Mouse (Mus musculus) activated CD4-positive, CD25-positive, alpha-beta regulatory T cell, adult 4 months (primary cell): ENCODE data around the gene Prr7. TPM values are rescaled to one million over a fixed set of nuclear protein-coding genes. Genes with fewer than 3 reads are reported as not detected.
A peak's percentile ranks its signal among the peaks of the same experiment; 100 is the strongest.

ENCODE experiments used
- ATAC-seq: one replicate; pipeline ENCODE4 v1.8.0; 2017
- polyA plus RNA-seq, 2 experiments: library from polyadenylated mRNA; unstranded; fragments of 100-300 nt; shearing (Covaris generic); gene quantifications; one replicate each; pipeline ENCODE4 v1.2.1; 2017

Gene Prr7
- polyA plus RNA-seq, 2 experiments from 2014 or later, result not detected

GRCm38 (mm10) chr13:55449205-55449604, 14.9 kb upstream of the Prr7 start:
- ATAC-seq, result no peak

DNA sequence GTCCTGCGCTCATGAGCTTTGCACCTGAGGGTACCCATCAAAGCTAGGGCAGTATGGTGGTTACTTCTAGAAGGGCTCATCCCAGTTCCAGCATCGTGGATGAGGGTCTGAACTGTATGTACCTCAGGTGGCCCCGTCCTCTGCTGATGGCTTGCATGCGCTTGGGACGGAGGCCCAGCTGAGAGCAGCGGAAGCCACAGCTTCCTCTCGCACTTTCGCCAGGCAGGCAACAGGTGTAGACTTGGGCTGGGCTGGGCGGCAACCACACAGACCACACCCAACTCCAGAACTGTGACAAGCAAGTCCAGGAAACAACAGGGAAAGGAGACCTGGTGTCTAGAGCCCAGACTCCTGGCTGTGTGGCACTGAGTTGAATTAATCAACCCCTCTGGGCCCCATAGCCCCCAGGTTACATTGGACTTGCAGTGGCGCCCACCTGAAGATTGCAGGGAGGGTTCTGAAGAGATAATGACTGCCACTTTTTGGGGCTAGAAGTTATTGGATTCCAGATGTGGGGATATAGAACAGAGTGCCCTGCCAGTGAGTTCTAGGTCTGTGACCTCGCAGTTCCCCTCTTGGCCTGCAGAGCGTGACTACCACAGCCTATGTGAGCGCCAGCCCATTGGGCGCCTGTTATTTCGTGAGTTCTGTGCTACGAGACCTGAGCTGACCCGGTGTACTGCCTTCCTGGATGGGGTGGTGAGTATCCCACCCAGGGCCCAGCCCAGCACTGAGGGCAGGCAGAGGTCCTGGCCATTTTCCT, 14.2 kb upstream of the Prr7 start:
- peak; percentile 15 for ATAC-seq

DNA sequence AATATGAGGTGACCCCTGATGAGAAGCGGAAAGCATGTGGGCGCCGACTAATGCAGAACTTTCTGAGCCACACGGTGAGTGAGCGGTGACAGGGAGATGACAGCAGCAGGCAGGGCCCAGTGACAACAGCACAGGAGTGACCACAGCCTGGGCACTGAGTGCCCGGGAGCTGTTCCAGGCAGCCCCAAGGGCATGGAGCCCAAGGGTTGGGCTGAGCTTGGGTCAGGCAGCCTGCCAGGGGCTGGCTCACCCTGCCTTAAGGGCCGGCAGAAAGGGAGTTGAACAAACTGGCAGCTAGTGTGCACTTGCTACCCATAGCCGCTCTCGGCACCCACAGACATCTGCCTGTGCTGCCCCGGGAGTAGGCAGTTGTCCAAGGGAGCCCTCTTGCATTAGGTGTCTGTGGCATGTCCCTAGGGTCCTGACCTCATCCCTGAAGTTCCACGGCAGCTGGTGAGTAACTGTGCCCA, 13.5 kb upstream of the Prr7 start:
- no peak for ATAC-seq

- no peak for ATAC-seq
Observed at GRCm38 (mm10) chr13:55451296-55451695, 12.8 kb upstream of the Prr7 start.

DNA sequence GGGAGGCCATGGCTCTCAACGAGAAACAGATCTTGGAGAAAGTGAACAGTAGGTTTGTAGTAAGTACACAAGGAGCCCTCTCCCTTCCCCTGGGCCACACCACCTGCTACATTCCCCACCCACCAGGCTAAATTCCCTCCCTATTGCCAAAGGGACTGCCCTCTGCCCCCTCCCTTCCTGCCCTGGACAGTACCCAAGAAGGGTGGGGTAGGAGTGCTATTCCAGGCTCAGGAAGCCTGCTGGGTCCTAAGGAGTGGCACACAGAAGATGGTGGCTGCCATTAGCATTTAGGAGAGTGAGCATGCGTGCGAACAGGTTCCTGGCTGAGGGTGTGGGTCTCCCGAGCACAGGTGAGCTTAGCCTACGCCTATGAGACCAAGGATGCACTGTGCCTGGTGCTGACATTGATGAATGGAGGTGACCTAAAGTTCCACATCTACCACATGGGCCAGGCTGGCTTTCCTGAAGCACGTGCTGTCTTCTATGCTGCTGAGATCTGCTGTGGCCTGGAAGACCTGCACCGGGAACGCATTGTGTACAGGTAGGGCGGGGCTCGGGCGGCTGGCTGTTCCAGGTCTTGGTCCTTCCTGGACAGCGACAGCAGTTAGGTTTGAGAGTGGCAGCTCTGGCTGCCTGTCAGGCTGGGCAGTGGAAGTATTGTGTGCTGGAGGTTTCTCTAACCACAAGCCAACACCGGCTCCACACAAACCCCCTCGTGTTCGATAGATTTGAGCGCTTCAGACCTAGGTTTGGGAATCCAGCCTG, 12.1 kb upstream of the Prr7 start:
- ATAC-seq, result no peak

DNA sequence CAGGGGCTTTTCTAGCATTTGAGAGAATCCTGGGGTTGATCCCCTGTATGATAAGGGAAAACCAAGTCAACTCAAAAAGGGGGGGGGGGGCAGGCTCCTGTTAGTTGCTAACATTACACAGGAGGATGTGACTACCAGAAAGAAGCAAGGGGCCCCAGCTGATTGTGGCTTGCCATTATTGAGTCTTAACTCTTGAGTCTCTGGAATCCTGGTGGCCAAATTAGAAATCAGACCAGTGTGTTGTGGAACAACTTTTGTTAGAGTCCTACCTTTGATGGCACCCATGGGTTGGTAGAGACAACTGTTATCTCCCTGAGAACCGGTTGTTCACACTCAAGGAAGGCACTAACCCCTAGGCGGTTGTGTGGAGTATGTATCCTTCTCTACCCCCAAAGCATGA, 1.1 kb upstream of the Prr7 start:
- no peak for ATAC-seq

- ATAC-seq, result peak; percentile 8
Observed at GRCm38 (mm10) chr13:55463399-55464026, 554 bp upstream of the Prr7 start.

DNA sequence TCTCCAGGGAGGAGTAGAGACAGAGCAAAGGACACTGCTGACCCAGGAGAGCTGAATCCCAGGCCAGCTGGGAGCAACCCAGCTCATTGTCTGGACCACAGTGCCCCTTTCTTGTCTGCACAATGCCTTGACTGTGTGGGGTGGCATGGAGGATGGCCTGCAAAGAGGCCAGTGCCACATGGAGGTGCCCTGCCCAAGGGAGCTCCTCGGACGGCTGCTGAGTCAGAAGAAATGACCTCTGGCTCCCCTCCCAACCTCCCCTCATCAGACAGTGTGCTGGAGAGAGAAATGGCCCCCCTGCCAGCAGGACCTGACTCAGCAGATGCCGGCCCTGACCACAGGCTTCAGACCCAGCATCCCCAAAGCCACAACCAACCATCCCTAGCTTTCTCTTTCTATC, 1.1 kb downstream of the Prr7 start:
- no peak for ATAC-seq

- no peak for ATAC-seq
Observed at GRCm38 (mm10) chr13:55465830-55466440, 1.9 kb downstream of the Prr7 start.

GRCm38 (mm10) chr13:55468851-55469560, 4.9 kb downstream of the Prr7 start:
- no peak for ATAC-seq

DNA sequence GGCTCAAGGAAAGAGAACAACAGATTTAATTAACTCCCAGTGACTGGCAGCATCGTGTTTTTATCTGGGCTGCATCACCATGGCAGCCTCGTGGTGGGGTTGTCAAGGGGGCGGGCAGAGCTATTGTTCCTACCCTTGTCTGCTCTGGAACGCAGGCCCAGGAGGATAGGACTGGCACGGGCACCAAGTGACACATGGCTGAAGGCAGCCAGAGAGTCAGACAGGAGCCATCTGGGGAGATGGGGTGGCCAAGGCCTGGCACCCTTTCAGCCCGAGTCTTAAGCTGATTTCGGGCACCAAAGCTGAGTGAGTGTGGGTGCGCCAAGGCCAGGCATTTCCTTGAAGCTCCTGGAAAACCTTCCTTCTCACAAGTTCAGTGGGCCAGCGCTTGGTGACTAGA, 6.3 kb downstream of the Prr7 start:
- no peak for ATAC-seq

DNA sequence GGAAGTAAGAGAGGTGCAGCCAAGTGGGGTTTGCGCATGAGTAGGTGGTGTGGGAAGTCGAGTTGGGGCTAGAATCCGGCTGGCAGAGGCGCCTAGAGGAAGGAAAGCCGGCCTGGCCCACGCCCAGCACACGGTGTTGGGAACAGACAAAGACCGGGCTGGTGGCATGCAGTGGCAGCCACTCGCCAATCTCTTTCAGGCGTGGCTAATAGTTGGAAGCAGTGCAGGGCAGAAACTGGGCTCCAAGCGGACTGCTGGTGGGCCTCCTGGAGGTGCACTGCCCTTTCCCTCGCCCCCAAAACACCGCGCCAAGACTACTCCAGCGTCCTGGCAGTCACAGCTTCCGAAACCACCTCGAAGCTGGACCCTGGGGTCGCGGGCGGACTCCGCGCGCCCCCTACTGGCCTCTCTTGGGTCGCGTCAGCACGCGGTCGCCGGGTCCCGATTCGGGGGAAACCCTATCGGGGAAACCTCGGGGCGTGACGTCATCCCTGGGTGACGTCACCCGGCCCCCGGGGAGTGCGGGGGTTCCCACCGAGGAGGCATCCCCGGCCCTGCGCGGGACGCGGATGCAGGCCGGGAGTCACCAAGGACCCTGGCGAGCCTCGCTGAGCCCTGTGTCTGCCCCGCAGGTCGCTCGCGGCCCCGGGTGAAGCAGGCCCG, 7.2 kb downstream of the Prr7 start:
- peak; percentile 64 for ATAC-seq

GRCm38 (mm10) chr13:55471819-55472131, 7.7 kb downstream of the Prr7 start:
- no peak for ATAC-seq

- peak; percentile 17 for ATAC-seq
Observed at GRCm38 (mm10) chr13:55472132-55473022, 8.3 kb downstream of the Prr7 start.

DNA sequence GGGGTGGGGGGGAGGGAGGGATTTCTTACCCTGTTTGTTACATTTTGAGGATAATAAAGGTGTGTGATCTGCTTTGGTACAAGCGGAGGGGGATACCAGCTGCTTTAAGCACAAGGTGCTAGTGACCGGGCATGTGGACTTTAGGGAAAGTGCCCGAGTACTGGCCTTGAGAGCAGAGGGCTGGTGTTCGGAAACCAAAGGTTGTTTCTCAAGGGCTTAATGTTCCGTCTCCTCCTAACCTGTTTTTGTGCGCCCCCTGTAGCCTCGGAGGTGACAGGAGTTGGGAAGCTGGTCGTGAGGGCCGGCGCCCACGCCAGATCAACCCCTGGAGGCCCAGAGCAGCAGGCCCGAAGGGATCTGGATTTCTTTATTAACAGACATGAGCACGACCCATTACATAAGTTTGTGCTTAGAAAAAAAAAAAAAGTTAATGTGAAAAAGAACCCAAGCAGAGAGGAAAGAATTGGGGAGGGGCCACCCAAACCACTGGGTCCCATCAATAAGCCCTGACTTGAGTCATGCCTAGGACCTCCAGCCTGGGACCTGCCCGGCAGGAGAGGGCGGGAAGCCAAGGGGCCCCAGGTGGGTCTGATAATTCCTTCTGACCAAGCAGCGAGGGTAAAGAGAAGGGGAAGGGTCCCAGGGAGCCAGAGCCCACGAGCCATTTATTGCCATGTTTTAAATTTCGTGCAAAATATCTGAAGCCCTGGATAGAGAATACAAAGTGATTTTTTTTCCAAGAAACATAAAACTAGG, 9.2 kb downstream of the Prr7 start:
- no peak for ATAC-seq

GRCm38 (mm10) chr13:55473961-55474360, 9.9 kb downstream of the Prr7 start:
- ATAC-seq, result no peak

GRCm38 (mm10) chr13:55474621-55475069, 10.6 kb downstream of the Prr7 start:
- ATAC-seq, result no peak

DNA sequence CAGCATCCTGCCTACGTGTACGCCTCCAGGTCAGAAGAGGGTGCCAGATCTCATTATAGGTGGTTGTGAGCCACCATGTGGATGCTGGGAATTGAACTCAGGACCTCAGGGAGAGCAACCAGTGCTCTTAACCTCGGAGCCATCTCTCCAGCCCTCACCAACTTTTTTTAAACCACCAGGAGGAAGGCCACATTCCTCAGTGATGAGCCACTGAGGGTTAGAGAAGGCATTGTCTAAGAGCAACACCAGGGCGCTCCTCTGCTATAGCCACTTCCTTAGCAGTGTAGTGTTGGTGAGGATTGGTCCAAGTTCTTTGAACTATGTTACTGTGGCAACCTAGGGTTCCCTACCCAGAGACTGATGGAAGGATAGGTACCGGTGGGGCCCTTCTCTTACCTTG, 11.7 kb downstream of the Prr7 start:
- no peak for ATAC-seq

DNA sequence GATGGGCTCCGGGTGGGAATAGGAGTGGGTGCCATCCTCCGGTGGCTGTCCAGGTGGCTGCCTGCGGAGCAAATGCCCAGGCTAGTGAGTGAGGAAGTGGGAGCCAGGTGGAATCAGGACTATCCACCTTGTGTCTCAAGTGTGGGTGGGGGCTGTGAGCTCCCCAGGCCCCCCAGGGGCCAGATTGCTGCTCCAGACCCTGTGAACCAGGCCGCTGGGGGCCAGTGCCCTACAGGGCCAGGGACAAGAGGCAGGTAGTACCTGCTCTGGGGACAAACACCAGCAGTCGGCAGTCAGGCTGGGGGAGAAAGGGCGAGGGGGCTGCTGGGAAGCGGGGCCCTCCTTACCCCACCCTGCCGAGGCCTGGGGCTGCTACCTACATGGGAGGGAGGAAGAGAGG, 12.2 kb downstream of the Prr7 start:
- no peak for ATAC-seq

GRCm38 (mm10) chr13:55477492-55477891, 13.4 kb downstream of the Prr7 start:
- ATAC-seq, result no peak
